ENCODE assay signal across 10 mouse cellular contexts in genomic region chr5:119681011-119681832, GRCm38 (mm10). TPM values are rescaled to one million over a fixed set of nuclear protein-coding genes. Genes with fewer than 3 reads are reported as not detected.
DNase-seq lines count a peak whose midpoint lies in the region; ATAC-seq and TF ChIP-seq lines count a peak whose summit lies in the region.
"Had no signal": no experiment of that assay in that cellular context is flagged by ENCODE, and none has a peak within 500 bp of the region (broad histone marks: within the 10 kb centered on the region; RNA-seq: fewer than 3 reads in every experiment).

No protein-coding gene starts in this region.

- H3K36me3 ChIP-seq in heart, postnatal 0 days (replicated peaks; ENCODE audit: control insufficient read depth, insufficient read depth, low read length) = peaks cover 9% of the 10 kb centered on the region
- H3K36me3 ChIP-seq in stomach, embryonic 14.5 days (ENCODE audit: control insufficient read depth, insufficient read depth, low read length) = 0 out of 2 replicates have a peak, but pooled peaks cover 3% of the 10 kb centered on the region
- 0 out of 2 replicates have a peak, but pooled peaks cover 4% of the 10 kb centered on the region for H3K36me3 ChIP-seq in stomach, postnatal 0 days (ENCODE audit: control insufficient read depth, insufficient read depth, low read length)
- peaks cover 10% of the 10 kb centered on the region for H3K36me3 ChIP-seq in intestine, embryonic 15.5 days
- H3K36me3 ChIP-seq in stomach, embryonic 16.5 days (ENCODE audit: control insufficient read depth, insufficient read depth, low read length) = no peaks in the 10 kb centered on the region
- H3K36me3 ChIP-seq: liver, embryonic 15.5 days had no signal

- ATAC-seq in heart, postnatal 0 days (ENCODE audit: insufficient read depth, low read depth) = no peak
- ATAC-seq in stomach, embryonic 14.5 days (ENCODE audit: insufficient number of reproducible peaks, insufficient read depth, low FRiP score, low read depth) = no peak
- no peak for ATAC-seq in stomach, postnatal 0 days (ENCODE audit: low FRiP score, low TSS enrichment)
- no peak for ATAC-seq in intestine, embryonic 15.5 days
- no peak for ATAC-seq in stomach, embryonic 16.5 days (ENCODE audit: insufficient read depth, low FRiP score)
- ATAC-seq: Patski had no signal

- TF ChIP-seq CTCF in heart, postnatal 0 days (IDR thresholded peaks at IDR 0.05; ENCODE audit: low read depth) = no peak
- no peak for TF ChIP-seq CTCF in stomach, postnatal 0 days (IDR thresholded peaks at IDR 0.05; ENCODE audit: low read depth)

- no peak for TF ChIP-seq EP300 in heart, postnatal 0 days (IDR thresholded peaks at IDR 0.05; ENCODE audit: low read depth)
- TF ChIP-seq EP300 in stomach, postnatal 0 days (optimal IDR thresholded peaks at IDR 0.05) = no peak

- no peak for DNase-seq in heart, postnatal 0 days (ENCODE audit: low spot score)
- no peak for DNase-seq in heart, postnatal 36 days
- no peak for DNase-seq in stomach, postnatal 0 days (ENCODE audit: low spot score)
- DNase-seq in c-Kit-positive CD71-positive TER-119-positive erythroid progenitor cells, embryonic 14.5 days (ENCODE audit: low spot score) = no peak
- DNase-seq: cerebellum, adult 11 months had no signal

- 48% methylated on average over 8 of the region's 8 CpGs for WGBS in heart, postnatal 0 days
- 31% methylated on average over 8 of the region's 8 CpGs for WGBS in stomach, embryonic 14.5 days
- 33% methylated on average over 8 of the region's 8 CpGs for WGBS in stomach, postnatal 0 days
- WGBS in intestine, embryonic 15.5 days = 44% methylated on average over 8 of the region's 8 CpGs
- 34% methylated on average over 8 of the region's 8 CpGs for WGBS in stomach, embryonic 16.5 days

- H3K4me3 ChIP-seq in heart, postnatal 0 days (ENCODE audit: low read depth, low read length) = peak overlapping the region; percentile 21; the same call in 1 of the 2 replicates
- H3K4me3 ChIP-seq in stomach, embryonic 14.5 days (ENCODE audit: low read depth, low read length) = peak overlapping the region; percentile 11; the same call in 1 of the 2 replicates
- no peak overlapping the region for H3K4me3 ChIP-seq in stomach, postnatal 0 days (ENCODE audit: low read depth, low read length)
- H3K4me3 ChIP-seq in intestine, embryonic 15.5 days (replicated peaks) = peak overlapping the region; percentile 20
- H3K4me3 ChIP-seq in stomach, embryonic 16.5 days (replicated peaks; ENCODE audit: low read length) = peak overlapping the region; percentile 20; the same call in 1 of the 2 replicates
- H3K4me3 ChIP-seq: liver, embryonic 15.5 days had no signal

- intact Hi-C loops in heart, postnatal 36 days (cut with DNase I) = no loop called here

- H3K27me3 ChIP-seq in heart, postnatal 0 days (ENCODE audit: control insufficient read depth, insufficient read depth, low read length) = peaks cover 93% of the 10 kb centered on the region
- H3K27me3 ChIP-seq in stomach, embryonic 14.5 days (ENCODE audit: control insufficient read depth, insufficient read depth, low read length) = peaks cover 39% of the 10 kb centered on the region
- peaks cover 9% of the 10 kb centered on the region; the same call in 1 of the 2 replicates for H3K27me3 ChIP-seq in stomach, postnatal 0 days (ENCODE audit: control insufficient read depth, insufficient read depth, low read length)
- peaks cover 15% of the 10 kb centered on the region; the same call in 1 of the 2 replicates for H3K27me3 ChIP-seq in intestine, embryonic 15.5 days (replicated peaks)
- peaks cover 82% of the 10 kb centered on the region for H3K27me3 ChIP-seq in stomach, embryonic 16.5 days (ENCODE audit: control insufficient read depth, insufficient read depth, low read length)

- no peak overlapping the region for H3K27ac ChIP-seq in heart, postnatal 0 days (ENCODE audit: low read depth)
- no peak overlapping the region; the same call in 1 of the 2 replicates for H3K27ac ChIP-seq in stomach, embryonic 14.5 days (ENCODE audit: low read length)
- H3K27ac ChIP-seq in stomach, postnatal 0 days (replicated peaks) = no peak overlapping the region
- H3K27ac ChIP-seq in intestine, embryonic 15.5 days = peak overlapping the region; percentile 14; the same call in 1 of the 2 replicates
- H3K27ac ChIP-seq in stomach, embryonic 16.5 days (ENCODE audit: low read length) = no peak overlapping the region; the same call in 1 of the 2 replicates
- H3K27ac ChIP-seq: liver, embryonic 15.5 days had no signal

- H3K4me1 ChIP-seq in heart, postnatal 0 days (ENCODE audit: control insufficient read depth, insufficient read depth) = no peaks in the 10 kb centered on the region
- H3K4me1 ChIP-seq in stomach, embryonic 14.5 days (ENCODE audit: control insufficient read depth, insufficient read depth, low read length) = peaks cover 7% of the 10 kb centered on the region; the same call in 1 of the 2 replicates
- no peaks in the 10 kb centered on the region for H3K4me1 ChIP-seq in stomach, postnatal 0 days (replicated peaks; ENCODE audit: control insufficient read depth, insufficient read depth)
- peaks cover 25% of the 10 kb centered on the region for H3K4me1 ChIP-seq in intestine, embryonic 15.5 days (replicated peaks)
- no peaks in the 10 kb centered on the region for H3K4me1 ChIP-seq in stomach, embryonic 16.5 days (ENCODE audit: control insufficient read depth, insufficient read depth, low read length)

- H3K9me3 ChIP-seq in heart, postnatal 0 days (replicated peaks; ENCODE audit: control insufficient read depth, low read length) = no peaks in the 10 kb centered on the region
- H3K9me3 ChIP-seq in stomach, embryonic 14.5 days (ENCODE audit: control insufficient read depth, low read depth, low read length) = no peaks in the 10 kb centered on the region
- H3K9me3 ChIP-seq in stomach, postnatal 0 days (ENCODE audit: control insufficient read depth, low read length) = no peaks in the 10 kb centered on the region
- no peaks in the 10 kb centered on the region for H3K9me3 ChIP-seq in intestine, embryonic 15.5 days
- H3K9me3 ChIP-seq in stomach, embryonic 16.5 days (replicated peaks; ENCODE audit: control insufficient read depth, low read length) = no peaks in the 10 kb centered on the region
- H3K9me3 ChIP-seq: liver, embryonic 15.5 days had no signal

- no peak overlapping the region for H3K4me2 ChIP-seq in heart, postnatal 0 days (ENCODE audit: low read depth, low read length)
- peak overlapping the region; percentile 25 for H3K4me2 ChIP-seq in stomach, embryonic 14.5 days (replicated peaks; ENCODE audit: low read depth, low read length)
- H3K4me2 ChIP-seq in stomach, postnatal 0 days (replicated peaks; ENCODE audit: low read depth) = no peak overlapping the region; the same call in 1 of the 2 replicates
- peak overlapping the region; percentile 44 for H3K4me2 ChIP-seq in intestine, embryonic 15.5 days (replicated peaks)
- peak overlapping the region; percentile 25 for H3K4me2 ChIP-seq in stomach, embryonic 16.5 days (ENCODE audit: low read depth, low read length)

- no peak overlapping the region for H3K9ac ChIP-seq in heart, postnatal 0 days (replicated peaks; ENCODE audit: low read depth, low read length)
- no peak overlapping the region for H3K9ac ChIP-seq in stomach, embryonic 14.5 days (replicated peaks; ENCODE audit: low read depth, low read length)
- H3K9ac ChIP-seq in stomach, postnatal 0 days (ENCODE audit: low read length) = no peak overlapping the region
- peak overlapping the region; percentile 18; the same call in 1 of the 2 replicates for H3K9ac ChIP-seq in intestine, embryonic 15.5 days
- no peak overlapping the region for H3K9ac ChIP-seq in stomach, embryonic 16.5 days (ENCODE audit: low read length)
- H3K9ac ChIP-seq: liver, embryonic 15.5 days had no signal

RNA-seq across cellular contexts. Expression of gene Tbx3, which starts 10.8 kb away (rescaled TPM):
- total RNA-seq in heart, postnatal 0 days (2014; rRNA removed; ENCODE audit: low replicate concordance) = 3.2 and 6.7 TPM in 2 replicates
- 5.4 and 5.7 TPM in 2 replicates for polyA plus RNA-seq in heart, postnatal 0 days (2015; fragmentation: Nextera tagmentation; extraction: Ambion mirVana)
- total RNA-seq in heart, postnatal 36 days (2021) = 10 to 100 TPM; 10.5 to 11.5 TPM
- 20.4 and 20.6 TPM in 2 replicates for polyA plus RNA-seq in stomach, embryonic 14.5 days (2014; fragmentation: Nextera tagmentation; extraction: Ambion mirVana)
- 6.8 and 7.5 TPM in 2 replicates for polyA plus RNA-seq in stomach, postnatal 0 days (2015; fragmentation: Nextera tagmentation; extraction: Ambion mirVana)
- 38.6 and 44.9 TPM in 2 replicates for polyA plus RNA-seq in intestine, embryonic 15.5 days (2015; fragmentation: Nextera tagmentation; extraction: Ambion mirVana)
- 15.8 and 16.5 TPM in 2 replicates for polyA plus RNA-seq in stomach, embryonic 16.5 days (2015; fragmentation: Nextera tagmentation; extraction: Ambion mirVana)
- polyA plus RNA-seq: Patski had no signal

Comparison
In these comparisons a context has a peak if more than half of its experiments do, and no peak if none do; other contexts are left out.
1. H3K4me2 ChIP-seq: peak in stomach, embryonic 14.5 days (single experiment), intestine, embryonic 15.5 days (single experiment) and stomach, embryonic 16.5 days (single experiment); none in heart, postnatal 0 days (single experiment) and stomach, postnatal 0 days (single experiment).